Mouse (Mus musculus) urinary bladder, postnatal 36 days (tissue): Measurements from ENCODE around the gene Cmtm4.

Experiments used
- DNase-seq, 2 experiments: peaks; one replicate each; pipeline ENCODE4 v3.0.0; 2022; ENCODE audit warnings: low spot score in 2 of 2, mixed read lengths in 1 of 2

The Cmtm4 gene

DNA sequence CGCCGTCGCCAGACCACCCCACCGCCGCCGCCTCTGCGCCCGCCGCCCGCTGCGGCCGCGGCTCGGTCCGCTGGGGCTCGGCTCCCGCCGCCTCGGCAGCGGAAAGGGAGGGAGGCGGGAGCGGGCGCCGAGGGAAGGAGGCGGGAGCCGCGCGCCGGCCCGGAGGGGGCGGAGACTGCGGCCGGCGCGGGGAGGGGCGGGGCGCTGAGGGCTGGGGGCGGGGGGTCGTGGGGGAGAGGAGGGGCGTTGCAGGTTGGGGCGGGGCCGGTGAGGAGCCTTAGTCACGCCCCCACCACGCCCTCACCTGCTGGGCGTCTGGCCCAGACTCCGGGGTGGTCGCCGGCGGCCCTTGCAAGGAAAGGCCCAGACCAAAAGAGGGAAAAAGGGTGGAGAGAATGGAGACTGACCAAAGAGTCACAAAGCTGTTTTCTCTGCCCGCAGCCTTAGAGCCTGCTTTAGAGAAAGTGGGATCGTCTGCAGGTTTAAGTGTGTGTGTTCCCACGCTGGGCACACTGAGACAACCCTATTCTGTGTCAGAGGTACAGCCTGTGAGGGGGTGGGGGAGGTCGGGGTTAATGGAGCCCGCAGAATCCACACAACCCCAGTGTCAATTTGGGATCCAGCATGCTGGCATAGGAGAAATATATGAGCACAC lies at the start of gene Cmtm4:
TSS of gene Cmtm4 (minus strand) at position 105 of the 655 bp plus-strand sequence.
- peak; percentile 42 to 54 for DNase-seq

DNA sequence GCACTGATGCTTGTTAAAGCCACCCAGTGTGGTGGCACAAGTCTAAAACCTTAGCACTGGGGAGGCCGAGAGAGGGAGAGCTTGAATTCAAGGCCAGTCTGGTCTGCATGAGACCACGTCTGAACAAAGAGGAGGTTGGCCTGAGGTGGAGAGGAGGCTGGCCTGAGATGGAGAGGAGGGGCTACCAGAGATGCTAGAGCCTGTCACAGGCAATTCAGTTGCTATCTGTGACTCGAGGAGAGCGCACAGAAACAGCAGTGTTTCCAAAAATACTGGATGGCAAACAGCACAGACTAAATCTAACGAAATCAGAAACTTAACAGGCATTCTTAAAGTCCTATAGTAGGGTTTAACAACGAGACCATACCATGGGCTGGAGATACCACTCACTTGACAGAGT lies 49.6 kb upstream of the Cmtm4 start:
- no peak for DNase-seq

DNA sequence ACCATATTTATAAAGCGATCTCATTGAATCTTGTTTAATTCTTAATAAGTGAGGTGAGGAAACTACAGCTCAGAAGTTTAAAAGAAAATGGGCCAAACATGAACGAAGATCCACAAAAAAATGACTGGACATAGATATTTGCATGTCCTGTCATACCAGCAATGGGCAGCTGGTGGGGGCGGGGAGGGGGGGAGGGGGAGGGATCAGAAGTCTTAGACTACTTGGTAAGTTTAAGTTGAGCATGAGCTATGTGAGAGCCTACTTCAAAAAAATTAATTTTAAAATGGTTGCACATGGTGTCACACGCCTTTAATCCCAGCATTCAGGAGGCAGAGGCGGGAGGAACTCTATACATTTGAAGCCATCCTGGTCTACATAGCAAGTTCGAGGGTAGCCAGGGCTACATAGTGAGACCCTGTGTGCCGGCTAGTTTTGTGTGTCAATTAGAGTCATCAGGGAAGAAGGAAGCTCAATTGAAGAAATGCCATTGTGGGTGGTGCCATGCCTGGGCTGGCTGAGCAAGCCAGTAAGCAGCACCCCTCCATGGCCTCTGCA lies 47.6 kb upstream of the Cmtm4 start:
- no peak for DNase-seq

DNA sequence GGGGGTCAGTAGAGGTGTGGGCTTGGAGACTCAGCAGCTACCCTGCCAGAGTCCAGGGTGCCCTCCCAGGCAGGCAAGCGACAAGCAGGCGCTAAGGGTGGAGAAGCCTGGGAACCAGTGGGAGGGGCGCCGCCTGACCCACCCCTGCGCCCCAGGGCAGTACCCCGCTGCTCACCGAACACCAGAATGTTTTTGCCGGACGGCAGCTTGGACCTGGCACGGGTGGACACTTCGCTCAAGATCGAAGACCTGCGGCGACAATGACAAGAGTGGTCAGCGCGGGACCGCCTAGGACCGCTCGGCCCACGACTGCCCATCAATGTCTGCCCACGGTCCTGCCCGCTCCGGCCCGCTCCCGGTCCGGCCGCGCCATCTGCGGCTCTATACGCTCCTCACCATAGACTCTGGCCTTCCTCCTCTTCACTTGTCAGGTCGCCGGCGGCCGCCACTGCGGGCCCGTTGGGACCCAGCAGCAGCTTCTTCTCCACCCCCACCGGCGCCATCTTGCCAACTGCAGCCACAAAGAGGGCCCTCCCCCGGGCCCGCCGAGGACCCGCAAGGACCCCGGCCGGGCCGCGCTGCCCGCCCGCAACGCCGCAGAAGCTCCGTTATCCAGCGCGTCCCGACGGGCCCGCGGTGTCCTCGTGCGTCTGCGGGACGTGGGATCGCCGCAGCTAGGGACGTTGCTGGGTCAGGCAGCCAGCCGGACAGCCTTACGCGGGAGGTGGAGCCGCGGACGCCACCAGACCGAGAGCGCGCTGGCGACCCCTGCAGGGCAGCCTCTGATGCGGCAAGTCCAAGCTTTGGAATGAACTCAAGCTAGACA lies 46.9 kb upstream of the Cmtm4 start, which contains the start of gene Dync1li2:
TSS of gene Dync1li2 (minus strand) at position 749 of the 826 bp plus-strand sequence.
- DNase-seq = peak; percentile 86 to 89

DNA sequence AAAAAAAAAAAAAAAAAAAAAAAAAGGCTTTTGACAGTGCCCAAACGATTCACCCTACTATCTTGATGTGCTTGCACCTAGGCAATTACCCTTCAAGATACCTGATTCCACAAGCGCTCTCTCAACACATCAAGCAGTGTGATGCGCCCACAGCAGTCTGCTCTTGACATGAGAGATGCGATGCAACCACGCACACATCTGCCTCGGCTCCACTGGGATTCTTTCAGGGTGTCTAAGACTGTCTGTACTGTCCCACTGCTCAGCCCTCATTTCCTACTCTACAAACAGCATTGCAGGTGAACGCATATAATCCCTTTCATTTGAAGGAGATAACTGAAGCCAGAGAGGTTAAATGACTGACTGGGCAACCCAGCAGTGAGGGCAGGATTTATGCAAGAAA lies 46.0 kb upstream of the Cmtm4 start:
- no peak for DNase-seq

DNA sequence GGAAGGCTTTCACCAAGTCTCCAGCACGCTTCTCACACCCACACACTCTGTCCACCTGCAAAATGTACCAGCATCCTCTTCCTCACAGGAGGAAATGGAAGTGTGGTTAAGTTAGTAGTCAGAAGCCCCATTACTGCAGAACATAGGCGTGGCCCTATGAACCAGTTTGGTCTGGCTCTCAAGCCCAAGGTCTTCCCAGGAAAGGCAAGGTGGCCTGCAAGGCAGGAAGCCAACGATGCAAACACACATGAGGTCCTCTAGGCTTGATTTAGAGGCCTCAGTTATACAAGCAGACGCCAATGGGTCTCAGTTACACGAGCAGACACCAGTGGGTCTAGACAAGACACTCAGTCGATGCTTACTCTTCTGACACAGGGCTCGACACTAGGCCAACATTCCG lies 43.9 kb upstream of the Cmtm4 start:
- no peak for DNase-seq

DNA sequence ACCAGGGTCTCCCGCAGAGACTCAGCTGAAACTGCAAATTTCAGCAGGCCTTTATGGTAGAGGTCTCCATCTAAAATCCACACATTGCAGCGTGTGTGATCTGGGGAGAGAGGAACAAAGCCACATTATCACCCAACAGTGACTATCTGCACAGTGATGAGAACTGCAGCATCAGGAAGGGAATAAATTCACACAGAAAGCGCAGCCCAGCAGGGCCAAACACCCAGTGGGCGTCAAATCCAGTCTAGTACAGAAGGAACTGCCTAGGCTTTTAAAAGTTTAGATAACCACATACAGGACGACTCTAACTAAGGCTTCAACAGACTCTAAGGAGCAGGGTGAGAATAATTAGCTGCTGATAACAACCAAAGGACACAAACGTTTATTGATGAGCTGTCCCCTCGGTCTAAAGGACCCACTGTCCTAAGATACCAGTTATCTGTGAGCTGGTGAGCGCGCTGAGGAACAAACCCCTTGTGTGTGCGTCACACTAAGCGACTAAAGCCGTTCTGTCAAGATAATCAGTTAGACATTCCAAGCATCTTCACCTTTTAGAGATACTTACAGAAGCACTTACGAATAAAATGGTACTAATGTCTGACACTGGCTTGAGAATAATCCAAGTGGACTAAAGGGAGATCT lies 42.0 kb upstream of the Cmtm4 start:
- DNase-seq = no peak

DNA sequence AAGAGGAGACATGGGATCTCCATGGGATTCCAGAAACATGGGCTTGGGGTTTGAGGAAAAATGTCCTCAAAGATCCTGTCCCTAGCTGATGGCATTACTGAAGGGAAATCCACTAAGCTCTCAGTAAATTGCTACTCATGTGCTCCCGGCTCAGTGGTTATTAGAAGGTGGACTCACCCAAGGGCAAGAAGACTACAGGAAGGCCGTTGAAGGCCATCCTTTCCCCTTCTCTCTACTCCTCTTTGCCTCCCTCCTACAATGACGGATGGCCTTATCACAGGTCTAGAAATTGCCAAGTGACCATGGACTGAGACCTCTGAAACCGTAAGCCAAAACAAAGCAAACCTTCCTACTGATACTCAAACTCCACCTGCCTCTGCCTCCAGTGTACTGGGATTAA lies 41.0 kb upstream of the Cmtm4 start:
- DNase-seq = no peak

DNA sequence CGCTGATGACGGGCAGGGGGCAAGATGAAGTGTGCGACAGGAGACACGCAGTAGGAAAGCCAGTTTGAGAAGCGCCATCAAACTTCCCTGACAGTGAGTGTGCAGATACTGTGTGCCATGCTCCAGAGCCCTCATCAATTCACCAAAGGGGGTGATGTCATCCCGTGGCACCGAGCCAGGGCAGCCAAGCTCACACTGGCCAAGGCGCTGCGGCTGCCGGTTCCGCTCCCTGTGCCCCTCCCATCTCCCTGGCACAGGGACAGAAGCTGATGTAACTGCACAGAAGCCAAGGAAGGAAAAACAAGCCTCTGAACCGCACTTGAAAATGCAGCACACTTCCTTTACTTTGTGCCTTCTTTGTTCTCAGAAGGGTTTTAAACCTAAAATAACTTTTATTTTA lies 40.4 kb upstream of the Cmtm4 start:
- peak; percentile 92 to 98 for DNase-seq

DNA sequence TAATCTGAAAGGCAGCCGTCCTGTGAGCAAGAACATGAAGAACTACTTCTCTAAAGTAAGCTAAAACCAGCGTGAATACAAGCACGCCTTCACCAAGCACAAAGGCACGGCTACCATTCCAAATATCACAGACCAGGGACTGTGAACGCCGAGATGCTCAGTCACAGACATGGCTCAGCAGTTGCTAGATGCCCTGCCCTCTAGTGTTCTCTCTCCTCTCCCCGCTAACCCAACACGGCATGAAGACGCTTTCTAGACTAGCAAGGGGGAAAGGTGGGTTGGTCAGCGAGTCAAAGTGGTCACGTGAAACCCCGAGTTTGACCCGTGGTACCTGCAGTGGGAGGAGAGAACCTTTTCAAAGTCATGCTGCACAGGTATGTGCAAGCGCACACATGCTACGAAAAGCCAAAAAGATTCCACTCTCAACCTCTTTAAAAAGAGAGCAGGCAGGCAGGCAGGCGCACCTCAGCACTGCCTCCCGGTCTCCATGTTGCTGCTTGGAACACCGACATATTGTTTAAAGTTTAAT lies 39.3 kb upstream of the Cmtm4 start:
- no peak for DNase-seq

DNA sequence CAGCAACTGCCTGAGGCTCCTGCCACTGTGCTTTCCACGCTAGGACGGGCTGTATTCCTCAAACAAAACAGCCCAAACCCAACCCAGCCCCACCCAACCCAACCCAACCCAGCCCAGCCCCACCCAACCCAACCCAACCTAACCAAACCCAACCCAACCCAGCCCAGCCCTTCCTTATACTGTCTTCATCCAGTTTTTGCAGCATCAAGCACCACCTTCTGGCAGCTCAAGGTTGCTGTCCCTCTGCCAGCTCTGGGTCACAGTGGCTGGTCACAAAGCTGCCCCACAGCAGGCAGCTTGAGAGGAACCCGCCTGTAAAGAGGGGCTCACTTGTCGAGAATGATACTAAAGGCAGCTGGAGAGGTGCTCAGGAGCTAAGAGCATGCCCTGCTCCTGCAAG lies 38.7 kb upstream of the Cmtm4 start:
- no peak for DNase-seq

DNA sequence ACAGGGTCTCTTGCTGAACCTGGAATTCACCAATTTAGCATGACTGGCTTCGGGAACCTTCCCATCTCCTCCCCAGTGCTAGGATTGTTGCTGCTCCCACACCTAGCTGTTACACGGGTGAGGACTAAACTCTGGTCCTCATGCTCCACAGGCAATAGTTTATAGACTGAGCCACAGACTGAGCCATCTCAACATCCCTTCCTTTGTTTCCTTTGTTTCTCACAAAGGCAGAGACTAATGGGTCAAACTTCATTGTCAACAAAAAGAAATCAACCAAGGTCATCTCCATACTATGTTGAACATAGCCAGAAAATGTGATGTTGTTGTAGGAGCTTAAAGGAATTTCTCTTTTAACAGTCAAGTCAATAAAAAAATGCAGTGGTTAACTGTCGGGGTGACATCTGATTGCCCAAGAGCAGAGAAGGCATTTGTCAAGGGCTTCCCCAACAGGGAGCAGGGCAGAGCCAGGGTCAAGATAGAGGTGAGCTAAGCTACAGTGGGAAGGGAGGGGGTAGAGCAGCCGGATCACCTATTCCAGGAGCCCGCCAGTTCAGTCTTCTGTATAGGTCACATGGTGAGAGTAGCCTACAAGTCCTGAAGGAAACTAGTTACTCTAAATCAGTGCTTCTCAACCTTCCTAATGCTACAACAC lies 37.7 kb upstream of the Cmtm4 start:
- DNase-seq = no peak

DNA sequence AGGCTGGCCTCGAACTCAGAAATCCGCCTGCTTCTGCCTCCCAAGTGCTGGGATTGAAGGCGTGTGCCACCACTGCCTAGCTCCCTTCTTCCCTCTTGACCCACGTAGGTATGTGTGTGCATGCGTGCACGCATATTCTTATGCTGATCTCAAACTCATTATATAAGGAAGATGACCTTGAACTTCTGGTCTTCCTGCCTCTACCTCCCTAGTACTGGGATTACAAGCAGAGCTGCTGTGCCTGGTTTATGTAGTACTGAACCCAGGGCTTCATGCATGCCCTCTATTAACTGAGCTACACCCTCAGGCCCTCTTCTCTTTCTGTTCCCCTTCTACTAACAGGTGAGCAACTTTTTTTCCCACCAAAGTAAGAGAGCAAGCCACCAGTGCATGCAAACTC lies 37.0 kb upstream of the Cmtm4 start:
- DNase-seq = no peak

DNA sequence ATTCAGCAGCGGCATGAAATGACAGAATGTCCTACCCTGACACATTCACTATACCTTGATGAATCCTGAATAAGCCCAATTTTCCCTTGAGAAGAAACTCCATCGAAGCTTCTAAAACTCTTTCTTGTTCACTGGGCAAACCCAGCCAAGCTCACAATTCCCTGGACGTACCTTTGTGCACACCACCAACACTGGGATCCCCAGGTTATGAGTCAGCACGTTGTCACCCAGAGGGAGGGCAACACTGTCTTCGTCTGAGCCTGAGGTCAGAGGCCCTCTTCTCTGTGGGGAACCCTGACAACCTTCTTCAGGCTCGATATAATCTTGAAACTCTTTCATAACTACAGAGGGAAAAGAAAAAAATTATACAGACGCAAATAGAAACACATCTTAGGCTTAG lies 34.6 kb upstream of the Cmtm4 start:
- DNase-seq = no peak

DNA sequence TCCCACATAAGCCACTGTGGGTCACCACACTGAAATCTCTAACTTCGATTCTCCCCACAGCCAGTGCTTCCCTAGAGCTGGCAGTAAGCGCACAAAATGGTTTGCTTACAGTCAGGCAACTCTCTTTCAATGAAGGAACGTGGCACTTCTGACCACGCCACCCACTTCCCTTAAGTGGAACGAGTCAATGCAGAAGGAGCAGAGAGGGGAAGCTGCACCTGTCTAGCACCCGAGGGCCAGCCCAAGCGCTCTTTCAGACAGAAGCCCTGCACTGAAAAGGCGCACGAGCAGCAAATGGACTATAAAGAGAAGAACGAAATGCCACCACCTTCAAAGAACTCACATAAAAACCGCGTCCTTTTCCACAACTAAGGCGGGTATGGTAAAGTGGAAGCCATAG lies 32.1 kb upstream of the Cmtm4 start:
- no peak for DNase-seq

DNA sequence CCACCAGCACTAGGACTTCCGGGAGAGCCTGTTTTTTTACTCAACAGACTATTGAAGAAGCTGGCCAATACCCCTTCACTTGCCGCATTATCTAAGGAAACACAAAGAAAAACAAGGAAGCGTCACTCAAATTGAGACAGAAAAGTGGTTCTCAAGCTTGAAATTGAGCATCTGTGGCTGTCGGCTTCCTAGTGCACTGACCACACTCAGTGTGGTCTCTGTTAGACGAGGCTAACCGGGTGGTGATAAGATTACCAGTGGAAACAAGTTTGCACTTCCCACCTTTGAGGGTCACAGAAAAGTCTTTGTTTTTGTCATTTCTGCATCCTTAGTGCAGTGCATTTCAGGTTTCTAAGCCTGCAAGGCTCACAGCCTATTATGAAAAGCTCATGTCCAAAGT lies 26.7 kb upstream of the Cmtm4 start:
- no peak for DNase-seq

DNA sequence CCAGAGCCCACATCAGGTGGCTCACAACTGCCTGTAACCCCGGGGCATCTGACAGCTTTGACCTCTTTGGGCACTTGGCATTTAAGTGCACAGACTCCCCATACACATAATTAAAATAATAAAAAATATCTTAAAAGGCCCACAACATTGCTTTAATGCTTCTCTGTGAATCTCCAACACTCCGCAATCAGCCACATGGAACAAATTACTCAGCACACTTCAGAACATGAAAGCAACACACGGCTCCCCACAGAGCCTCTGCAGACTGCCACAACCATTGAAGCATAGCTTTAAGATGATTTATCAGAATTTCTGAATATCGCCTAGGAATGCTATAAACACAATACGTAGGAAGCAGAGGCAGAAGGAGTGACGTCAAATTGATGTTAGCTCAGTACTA lies 20.4 kb upstream of the Cmtm4 start:
- DNase-seq = no peak

DNA sequence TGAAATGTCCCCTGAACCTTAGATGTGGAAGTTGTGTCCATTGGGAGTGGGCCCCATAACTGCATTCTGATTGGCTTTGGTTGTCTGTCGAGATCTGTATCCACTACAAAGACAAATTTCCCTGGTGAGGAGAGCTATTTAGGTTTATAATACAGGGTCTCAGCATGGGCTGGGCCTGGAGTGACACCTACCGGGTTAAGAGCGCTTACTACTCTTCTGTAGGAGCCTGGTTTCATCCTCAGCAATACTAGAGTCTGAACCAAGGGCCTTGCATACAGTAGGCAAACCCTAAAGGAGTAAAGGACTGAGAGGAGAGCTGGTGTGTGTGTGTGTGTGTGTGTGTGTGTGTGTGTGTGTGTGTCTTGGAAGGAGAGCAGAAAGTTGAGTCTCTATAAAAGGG lies 18.6 kb upstream of the Cmtm4 start:
- DNase-seq = no peak

DNA sequence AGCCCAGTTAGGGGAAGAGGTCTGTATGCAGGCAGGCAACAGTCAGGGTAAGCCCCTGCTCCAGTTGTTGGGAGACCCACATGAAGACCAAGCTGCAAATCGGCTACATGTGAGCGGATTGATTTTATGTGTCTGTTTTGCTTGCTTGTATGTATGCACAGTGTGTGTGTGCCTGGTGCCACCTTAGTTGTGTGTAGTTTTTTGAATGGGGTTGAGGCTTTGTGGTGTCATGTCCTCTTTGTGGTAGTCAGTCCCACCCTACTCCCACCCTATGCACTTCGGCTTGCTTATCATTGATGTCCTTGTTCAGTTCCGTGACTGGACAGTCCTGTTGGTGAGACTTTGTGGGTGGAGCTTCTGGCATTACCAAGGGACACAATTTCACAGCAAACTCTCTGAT lies 18.2 kb upstream of the Cmtm4 start:
- no peak for DNase-seq

DNA sequence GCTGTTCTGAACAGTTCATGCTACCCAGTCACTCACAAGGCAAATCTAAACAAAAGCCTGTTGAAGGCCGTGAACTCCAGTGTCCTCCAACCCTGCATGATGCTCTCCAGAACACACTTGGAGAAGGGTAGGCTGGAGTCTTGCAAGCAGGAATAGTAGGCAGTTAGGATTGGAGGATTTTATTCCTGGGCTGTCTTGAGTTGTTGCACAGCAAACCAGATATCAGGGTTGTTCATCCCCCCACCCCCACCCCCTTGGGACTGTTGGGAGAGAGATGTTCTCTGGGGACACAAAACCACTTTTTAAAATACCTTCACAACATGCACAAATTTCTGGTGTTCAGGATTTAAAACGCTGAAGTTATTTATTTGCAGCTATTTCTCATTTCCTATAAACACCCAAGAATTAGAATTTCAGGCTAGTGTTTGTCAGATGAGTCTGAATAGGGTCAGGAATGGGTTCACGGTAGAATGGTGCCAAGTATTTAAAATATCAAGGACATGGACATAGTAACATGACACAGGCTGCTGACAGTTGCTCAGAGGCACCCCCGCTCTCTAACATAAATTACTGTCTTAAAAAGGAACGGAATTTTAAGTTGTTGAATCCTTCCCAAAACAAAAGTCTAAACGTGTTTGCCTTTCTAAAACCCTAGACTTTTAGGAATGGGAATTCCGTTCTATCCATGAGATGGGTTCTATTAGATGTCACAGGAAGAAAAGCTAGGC lies 17.4 kb upstream of the Cmtm4 start:
- DNase-seq = no peak

DNA sequence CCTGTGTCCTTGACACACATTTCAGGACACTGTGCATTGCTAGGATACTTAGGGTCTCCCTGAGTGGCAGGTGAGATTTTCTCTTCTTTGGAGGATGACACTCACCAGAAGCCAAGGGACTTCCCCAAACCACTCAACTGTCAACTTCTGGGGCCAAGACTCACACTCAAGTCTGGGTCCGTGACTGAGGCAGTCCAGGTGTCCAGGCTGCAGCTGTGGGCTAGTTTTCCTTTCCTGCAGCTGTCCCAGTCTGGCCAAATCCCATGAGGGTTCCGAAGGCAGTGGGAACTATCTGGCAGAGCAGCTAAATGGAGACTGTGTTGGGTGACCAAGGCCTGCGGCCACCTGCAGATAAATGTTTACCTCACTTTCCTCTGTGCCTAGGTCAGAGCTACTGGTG lies 16.4 kb upstream of the Cmtm4 start:
- DNase-seq = no peak
